Mouse (Mus musculus) layer of hippocampus, adult 2 months (tissue): ENCODE data around the gene Stard3. TPM values are rescaled to one million over a fixed set of nuclear protein-coding genes. Genes with fewer than 3 reads are reported as not detected.
A peak's percentile ranks its signal among the peaks of the same experiment; 100 is the strongest.

Experiments
- DNase-seq, 2 experiments: peaks; one replicate each; pipeline ENCODE4 v3.0.0; 2022; ENCODE audit warnings: low spot score in 2 of 2
- H3K27ac ChIP-seq: fragments of 200-600 bp; 2 replicates; pipeline ENCODE4 v1.8.1; 2022
- H3K4me3 ChIP-seq: fragments of 200-600 bp; 2 replicates; pipeline ENCODE4 v1.8.1; 2022; ENCODE audit warnings: mild to moderate bottlenecking
- CTCF ChIP-seq: fragments of 200-600 bp; conservative IDR thresholded peaks from 2 replicates; pipeline ENCODE4 v1.8.1; 2022; ENCODE audit warnings: antibody characterized with exemption, mild to moderate bottlenecking, moderate library complexity
- total RNA-seq, 2 experiments: library from RNA; stranded (reverse); gene quantifications; 2 replicates each; pipeline ENCODE4 v1.2.3; 2021

Gene Stard3
- total RNA-seq, 2 experiments from 2014 or later = 32.9 to 35.5 TPM

DNA sequence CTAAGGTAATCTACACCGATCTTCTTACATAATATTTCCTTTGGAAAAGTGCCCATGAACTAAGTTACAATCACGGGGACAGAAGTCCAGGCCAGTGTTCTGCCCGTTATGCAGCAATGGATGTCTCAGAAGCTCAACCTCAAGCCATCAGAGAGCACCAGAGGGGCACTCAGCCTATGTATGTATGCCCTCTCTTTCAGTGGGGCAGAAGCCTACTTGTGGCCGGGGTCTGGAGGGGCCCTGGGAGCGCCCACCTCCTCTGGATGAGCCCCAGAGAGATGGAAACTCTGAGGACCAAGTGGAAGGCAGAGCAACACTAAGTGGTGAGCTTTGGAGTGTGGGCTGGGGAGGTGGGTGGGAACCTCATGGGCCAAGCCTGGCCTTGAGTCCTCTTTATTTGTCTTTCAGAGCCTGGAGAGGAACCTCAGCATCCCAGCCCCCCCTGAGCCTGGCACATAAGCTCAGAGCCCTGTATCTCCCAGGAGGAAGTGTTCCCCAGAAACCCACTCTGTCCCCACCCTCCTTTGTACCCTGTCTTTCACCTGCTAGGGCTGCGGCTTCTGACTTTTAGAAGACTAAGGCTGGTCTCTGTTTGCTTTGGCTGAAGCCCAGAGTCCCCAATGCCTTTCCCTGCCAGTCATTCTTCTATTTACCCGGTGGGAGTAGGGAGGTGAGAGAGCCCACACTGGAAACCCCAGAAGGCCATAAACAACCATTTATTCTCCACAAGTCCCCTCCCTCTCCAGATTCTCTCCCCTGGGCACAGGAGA is 1.4 kb upstream of the Stard3 start:
- TF ChIP-seq CTCF = no peak
- DNase-seq = no peak
- no peak overlapping the region for H3K27ac ChIP-seq
- H3K4me3 ChIP-seq = no peak overlapping the region

DNA sequence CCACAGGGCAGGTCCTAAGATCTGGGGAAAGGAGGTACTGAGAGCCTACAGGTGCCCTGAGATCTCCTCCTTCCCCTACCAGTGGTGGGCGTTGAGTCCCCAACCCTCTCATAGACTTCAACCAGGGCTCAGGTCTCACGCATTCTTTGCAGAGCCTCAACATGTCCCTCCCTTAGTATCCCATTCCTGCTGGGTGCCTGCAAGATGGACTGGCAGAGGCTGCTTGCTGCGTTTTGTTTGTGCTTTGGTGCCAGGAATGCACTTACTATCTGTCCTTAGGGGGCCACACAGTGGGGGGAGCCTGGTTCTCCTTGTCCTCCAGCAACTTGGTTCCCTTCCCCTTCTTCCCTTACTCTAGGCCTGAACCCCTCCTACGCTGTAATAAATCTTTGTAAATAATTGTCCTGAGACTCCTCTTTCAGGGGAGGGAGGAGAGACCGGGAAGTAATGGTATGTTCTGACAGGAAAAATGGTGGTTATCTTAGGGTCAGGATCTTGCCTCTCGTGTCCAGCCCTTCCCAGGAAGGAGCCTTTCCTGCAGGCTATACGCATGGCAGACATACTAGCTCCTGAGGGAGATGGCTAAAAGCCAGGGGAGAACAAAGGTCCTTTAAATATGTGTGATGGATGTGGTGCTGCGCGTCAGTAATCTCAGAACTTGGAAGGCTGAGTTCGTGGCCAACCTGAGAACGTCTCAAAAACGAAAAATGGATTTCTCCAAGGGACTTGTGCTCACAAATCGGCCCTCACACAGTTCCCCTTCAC is 590 bp upstream of the Stard3 start:
- DNase-seq = no peak
- H3K27ac ChIP-seq = peak overlapping the region; percentile 80
- H3K4me3 ChIP-seq = peak overlapping the region; percentile 87
- TF ChIP-seq CTCF = no peak

DNA sequence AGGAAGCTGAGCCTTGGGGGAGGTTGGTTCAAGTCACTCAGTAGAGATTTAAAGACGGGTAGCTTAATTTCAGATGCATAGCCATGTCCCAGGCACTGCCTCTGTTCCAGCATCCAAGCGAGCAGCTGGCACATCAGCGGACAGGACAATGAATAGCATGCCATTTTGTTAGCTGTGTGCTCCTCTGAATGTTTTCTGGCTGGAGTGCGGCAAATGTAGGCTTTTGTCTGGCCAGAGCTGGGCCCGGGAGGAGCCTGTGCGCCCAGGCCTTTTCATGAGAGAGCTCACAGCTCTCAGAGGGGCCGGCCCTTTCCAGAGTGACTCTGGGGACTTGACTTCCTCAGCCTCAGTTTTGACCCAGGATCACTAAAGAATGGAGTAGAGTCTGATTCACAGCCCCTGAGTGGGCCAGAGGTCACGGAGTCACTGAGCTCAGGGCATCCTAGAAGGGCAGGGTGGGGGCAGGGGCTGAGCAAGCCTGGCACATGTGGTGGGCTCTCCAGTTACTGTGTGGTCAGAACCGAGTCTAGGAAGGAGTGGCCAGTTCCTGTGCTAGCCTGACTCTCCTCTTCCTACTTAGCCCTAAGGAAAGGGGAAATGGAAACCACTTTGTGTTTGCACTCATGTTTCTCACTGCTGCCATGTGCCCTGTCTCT is 2.8 kb downstream of the Stard3 start:
- peak overlapping the region; percentile 79 for H3K27ac ChIP-seq
- no peak for TF ChIP-seq CTCF

DNA sequence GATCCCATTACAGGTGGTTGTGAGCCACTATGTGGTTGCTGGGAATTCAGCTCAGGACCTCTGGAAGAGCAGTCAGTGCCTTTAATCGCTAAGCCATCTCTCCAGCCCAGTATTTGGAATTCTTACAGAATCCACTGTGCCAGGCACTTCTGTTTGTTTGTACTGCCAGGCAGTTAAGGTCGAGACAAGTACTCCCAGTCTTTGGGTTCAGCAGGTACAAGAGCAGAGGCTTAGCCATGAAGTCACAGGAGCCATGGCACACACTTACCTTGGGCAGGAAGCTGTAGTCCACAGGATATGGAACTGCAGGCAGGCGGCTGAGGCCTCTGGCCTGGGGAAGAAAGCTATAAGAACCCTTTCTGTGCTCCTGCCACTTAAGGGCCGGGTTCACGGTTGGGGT is 5.6 kb downstream of the Stard3 start:
- Histone ChIP-seq H3K27ac (no peak overlapping the region), H3K4me3 (no peak overlapping the region)
- no peak for DNase-seq
- TF ChIP-seq CTCF = no peak

More for the DNA sequence above, 2.8 kb downstream of the Stard3 start:
- H3K4me3 ChIP-seq = no peak overlapping the region
- no peak for DNase-seq

DNA sequence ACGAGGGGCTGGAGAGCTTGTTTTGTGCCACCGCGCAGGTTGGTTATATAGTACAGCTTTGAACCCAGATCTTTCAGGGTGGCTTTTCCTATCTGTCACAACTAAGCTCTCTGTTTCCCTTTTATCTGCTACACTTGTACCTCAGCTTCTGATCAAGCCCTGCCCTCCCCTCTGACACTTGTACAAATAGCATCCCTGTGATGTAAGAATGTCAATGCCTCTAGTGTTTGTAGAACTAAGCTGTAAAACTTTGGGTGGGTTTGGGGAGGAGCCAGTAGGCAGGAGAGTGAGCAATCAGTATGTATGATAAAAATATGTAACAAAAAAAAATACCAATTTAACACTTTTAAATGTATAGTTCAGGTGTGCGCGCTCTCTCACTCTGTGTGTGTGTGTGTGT is 6.2 kb downstream of the Stard3 start:
- no peak for TF ChIP-seq CTCF
- DNase-seq = no peak
- no peak overlapping the region for H3K4me3 ChIP-seq
- H3K27ac ChIP-seq = no peak overlapping the region

DNA sequence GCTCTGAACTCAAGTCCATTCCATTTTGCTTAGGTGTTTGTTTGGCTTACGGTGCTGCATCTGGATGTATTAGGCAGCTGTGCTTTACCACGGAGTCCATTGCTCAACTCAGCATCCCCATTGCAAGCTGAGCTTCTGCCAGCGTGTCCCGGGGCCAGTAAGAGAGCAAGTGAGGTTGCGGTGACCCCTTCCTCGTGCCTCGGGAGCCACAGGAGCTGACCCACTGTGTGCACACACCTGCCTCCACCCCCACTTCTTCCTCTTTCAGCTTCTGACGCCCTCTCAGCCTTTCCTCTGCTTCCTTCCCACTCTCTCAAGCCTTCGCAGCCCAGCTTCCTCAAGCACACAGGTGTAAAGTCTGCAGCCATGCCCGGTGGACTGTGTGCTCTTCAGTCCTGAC is 8.1 kb downstream of the Stard3 start:
- no peak for DNase-seq
- Histone ChIP-seq H3K4me3 (no peak overlapping the region), H3K27ac (peak overlapping the region; percentile 57; the same call in 1 of the 2 replicates)
- TF ChIP-seq CTCF = no peak

DNA sequence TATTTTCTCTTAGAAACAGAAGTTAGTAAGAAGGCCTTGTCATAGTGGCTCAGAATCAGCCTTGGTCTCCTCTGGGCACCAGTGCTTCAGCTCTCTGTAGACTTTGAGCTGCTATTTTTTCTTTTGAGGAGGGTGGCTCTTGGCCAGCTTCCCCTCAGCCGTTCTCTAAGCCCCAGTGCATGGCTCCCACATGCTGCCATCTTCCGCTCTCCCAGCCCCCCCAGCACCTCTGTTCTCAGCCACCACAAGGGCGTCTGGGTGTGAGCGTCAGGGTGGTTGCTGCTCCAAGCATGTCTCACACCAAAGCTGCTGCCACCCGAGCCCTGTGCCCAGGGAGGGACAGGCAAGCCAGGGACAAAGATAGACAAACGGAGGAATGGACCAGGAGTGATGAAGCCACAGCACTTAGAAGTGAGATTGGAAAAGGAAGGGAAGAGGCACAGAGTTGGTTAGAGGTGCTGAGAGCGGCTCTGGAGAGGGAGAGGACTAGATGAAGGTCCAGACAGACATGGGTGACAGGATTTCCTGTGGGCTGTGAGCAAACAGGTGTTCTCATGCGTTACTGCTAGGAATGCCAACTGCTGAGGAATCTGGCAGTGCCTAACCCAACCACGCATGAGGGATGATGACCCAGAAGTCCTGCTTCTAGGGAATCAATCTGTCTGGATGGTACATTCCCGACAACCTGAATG is 9.1 kb downstream of the Stard3 start:
- DNase-seq = no peak
- no peak for TF ChIP-seq CTCF
- Histone ChIP-seq H3K4me3 (no peak overlapping the region), H3K27ac (peak overlapping the region; percentile 57; the same call in 1 of the 2 replicates)

DNA sequence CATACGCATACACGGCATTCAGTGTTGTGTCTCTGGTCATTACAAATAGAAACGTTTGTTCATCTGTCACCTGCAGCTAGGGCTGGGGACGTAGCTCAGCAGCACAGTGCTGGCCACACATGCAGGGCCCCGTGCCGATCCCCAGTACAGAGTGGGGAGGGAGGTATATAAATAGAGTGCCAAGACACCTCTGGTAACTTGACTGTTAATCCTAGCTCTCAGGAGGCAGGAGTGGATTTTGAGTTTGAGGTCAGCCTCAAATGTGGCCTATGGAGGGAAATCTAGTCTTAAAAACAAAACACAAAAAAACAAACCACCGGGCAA is 9.7 kb downstream of the Stard3 start:
- Histone ChIP-seq H3K4me3 (no peak overlapping the region), H3K27ac (peak overlapping the region; percentile 57; the same call in 1 of the 2 replicates)
- TF ChIP-seq CTCF = no peak
- DNase-seq = no peak

DNA sequence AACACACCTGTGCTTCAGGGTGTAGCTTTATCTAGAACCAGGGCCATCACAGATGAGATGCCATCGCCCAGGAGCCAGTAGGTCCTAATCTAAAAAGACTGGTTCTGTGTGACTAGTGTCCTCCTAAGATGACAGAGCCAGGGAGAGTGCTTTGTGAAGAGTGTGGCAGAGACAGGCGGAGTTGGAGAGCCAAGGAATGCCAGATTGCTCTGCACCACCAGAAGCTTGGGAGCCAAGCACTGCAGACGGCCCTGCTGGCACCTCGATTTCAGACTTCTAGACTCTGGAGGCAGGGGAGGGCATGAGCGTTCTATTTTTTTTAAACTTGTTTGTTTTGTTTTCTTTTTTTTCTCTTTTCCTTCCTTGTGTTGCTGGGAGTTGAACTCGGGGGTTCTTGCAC is 11.2 kb downstream of the Stard3 start:
- DNase-seq = peak; percentile 35 to 66
- Histone ChIP-seq H3K4me3 (no peak overlapping the region), H3K27ac (peak overlapping the region; percentile 61; the same call in 1 of the 2 replicates)
- TF ChIP-seq CTCF = no peak

DNA sequence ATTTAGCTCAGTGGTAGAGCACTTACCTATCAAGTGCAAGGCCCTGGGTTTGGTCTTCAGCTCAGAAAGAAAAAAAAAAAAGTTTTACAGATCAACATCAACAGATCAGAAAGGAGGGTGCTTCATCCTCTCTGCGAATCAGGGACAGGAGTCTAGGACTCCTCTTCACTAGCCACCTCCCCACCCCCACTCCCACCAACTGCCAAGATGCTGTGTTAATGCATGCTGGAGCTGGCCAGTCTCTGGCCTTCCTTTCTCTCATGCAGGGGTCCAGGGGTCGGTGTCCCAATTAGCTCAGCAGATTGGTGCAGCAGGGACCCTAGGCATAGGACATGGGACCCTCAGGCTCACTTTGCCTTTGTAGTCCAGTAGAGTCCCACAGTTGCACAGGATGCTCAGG is 12.4 kb downstream of the Stard3 start:
- H3K4me3 ChIP-seq = no peak overlapping the region
- no peak for DNase-seq
- no peak for TF ChIP-seq CTCF
- peak overlapping the region; percentile 69; the same call in 1 of the 2 replicates for H3K27ac ChIP-seq

DNA sequence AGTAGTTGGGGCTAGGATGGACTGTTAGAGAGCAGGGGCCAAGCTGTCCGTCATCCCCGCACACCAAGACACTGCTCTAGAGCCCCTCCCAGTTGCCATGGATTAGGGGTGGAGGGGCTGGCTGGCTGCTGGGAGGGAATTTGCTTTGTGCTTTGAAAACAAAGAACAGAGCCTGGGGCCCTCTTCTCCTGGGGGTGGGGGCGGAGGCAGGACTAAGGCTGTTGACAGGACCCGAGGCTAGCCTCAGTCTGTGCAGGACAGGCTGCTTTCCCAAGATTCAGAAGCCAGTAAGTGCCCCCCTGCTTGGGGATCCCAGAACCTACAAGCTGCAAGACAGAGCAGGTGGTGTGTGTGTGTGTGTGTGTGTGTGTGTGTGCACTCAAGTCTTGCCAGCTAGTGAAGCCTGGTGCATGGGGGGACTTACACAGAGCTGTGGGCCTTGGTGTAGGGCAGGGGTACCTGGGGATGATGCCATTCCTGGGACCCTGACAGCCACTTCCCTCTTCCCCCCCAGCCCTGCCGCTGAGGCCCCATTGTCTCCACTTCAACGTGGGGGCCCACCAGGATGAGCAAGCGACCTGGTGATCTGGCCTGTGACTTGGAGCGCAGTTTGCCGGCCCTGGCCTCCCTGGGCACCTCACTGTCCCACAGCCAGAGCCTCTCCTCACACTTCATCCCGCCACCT is 13.5 kb downstream of the Stard3 start:
- no peak for TF ChIP-seq CTCF
- DNase-seq = peak in 1 of 2 experiments; percentile 39
- peak overlapping the region; percentile 69 for H3K27ac ChIP-seq

DNA sequence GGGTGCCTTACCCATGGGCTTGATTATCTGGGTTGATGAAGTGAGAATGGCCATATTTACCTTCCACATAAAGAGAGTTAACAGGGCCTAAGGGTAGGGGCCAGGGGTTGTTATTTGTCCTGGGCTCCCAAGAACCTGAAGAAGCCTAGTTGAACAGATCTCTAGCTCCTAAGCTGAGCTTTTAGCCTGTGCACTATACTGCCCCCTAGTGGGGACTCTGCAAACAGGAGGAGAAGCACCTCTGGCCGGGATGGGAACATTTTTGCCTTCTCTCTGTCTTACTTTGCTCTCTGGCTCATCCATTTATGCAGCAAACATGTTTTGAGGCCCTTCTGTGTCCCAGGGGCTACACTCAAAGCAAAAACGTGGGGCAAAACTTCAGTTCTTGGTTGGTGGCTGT is 14.2 kb downstream of the Stard3 start:
- peak overlapping the region; percentile 69 for H3K27ac ChIP-seq
- DNase-seq = peak in 1 of 2 experiments; percentile 72
- peak; percentile 94 for TF ChIP-seq CTCF

More for the DNA sequence above, 13.5 kb downstream of the Stard3 start:
- no peak overlapping the region; the same call in 1 of the 2 replicates for H3K4me3 ChIP-seq

More for the DNA sequence above, 14.2 kb downstream of the Stard3 start:
- no peak overlapping the region; the same call in 1 of the 2 replicates for H3K4me3 ChIP-seq
